Mouse (Mus musculus) liver, adult 2 months (tissue): Measurements from ENCODE around the gene Tcp11x2.

Experiments
- CTCF ChIP-seq: fragments of 200-500 bp; IDR thresholded peaks from 2 replicates; pipeline ENCODE4 v1.5.1; 2011; ENCODE audit warnings: low read depth, low read length, control low read depth
- POLR2A ChIP-seq: fragments of 200-500 bp; IDR thresholded peaks from 2 replicates; pipeline ENCODE4 v1.6.1; 2011; ENCODE audit warnings: low read length, control low read depth; ENCODE audit not compliant: insufficient read depth; ENCODE audit errors: extremely low read depth

DNA sequence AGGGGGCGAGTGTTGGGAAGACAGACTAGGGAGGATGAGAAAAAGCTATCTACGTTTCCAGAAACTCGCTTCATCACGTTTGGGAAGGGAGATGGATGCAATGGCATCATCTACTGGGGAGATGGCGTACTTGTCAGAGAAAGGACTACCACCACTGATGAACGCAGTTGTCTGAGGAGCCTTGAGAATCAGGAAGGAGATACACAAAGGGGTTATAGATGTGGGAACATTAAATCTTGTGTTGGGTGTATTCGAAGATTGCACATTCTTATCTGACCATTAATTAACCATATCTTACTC is 49.4 kb upstream of the Tcp11x2 start:
- TF ChIP-seq CTCF = no peak
- TF ChIP-seq POLR2A = no peak
